Mouse (Mus musculus) lung, postnatal 14 days (tissue): Measurements from ENCODE around the gene Tmprss3.

Source experiments
- DNase-seq: peaks from one replicate; pipeline ENCODE4 v3.0.0; 2021

Gene Tmprss3

GRCm38 (mm10) chr17:31198877-31199276 is at the start of gene Tmprss3:
Gene Tmprss3, minus strand, starts transcription at chr17:31198977.
- no peak for DNase-seq

DNA sequence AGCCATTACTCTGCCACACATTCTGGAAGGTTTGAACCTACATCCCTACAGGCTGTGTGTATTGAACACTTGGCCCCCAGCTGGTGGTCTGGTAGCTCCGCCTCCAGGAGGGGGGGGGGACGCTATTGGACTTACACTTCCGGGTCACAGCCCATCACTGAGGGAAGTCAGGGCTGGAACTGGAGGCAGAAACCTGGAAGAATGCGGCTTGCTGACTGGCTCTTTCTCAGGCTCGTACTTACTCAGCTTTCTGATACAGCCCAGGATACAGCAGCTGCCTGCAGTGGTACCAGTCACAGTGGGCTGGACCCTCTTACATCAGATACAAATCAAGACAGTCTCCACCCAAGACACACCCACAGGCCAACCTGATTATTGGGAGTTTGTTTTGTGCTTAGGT is 48.4 kb upstream of the Tmprss3 start:
- DNase-seq = no peak

DNA sequence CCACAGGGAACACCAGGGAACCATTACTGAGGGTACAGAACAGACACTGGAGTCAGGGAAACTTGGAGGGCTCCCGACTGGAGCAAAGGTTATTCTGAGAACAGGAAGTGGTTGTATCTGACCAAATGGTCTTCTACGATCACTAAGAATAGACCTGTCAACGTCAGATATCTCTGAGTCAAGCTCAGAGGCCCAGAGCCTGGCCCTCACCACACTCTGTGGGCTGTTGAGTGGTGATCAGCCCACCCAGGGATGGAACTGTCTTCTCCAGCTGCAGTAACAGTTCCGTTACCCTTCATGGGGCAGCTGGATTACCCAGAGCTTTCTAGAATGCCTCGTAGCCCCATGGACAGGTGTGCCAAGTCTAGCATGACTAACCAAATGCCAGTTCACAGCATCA is 46.5 kb upstream of the Tmprss3 start:
- DNase-seq = no peak

- no peak for DNase-seq
Observed at GRCm38 (mm10) chr17:31242764-31243163, 44.0 kb upstream of the Tmprss3 start.

DNA sequence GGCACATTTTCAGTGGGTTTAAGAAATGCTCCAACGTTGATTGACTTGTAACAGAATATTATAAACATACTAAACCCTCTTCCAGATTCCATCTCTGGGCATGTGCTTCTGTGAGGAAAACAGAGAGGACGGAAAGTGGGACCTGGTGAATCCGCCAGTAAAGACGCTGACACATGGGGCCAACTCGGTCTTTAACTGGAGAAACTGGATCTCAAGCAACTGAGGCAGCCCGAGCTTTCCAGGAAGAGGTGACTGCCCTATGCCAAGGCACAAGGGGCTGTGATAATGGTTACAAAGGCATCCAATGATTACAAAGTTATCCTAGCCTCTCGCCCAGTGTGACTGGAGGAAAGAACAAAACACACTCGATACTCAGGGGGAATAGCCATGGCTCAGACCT is 42.4 kb upstream of the Tmprss3 start:
- no peak for DNase-seq

DNA sequence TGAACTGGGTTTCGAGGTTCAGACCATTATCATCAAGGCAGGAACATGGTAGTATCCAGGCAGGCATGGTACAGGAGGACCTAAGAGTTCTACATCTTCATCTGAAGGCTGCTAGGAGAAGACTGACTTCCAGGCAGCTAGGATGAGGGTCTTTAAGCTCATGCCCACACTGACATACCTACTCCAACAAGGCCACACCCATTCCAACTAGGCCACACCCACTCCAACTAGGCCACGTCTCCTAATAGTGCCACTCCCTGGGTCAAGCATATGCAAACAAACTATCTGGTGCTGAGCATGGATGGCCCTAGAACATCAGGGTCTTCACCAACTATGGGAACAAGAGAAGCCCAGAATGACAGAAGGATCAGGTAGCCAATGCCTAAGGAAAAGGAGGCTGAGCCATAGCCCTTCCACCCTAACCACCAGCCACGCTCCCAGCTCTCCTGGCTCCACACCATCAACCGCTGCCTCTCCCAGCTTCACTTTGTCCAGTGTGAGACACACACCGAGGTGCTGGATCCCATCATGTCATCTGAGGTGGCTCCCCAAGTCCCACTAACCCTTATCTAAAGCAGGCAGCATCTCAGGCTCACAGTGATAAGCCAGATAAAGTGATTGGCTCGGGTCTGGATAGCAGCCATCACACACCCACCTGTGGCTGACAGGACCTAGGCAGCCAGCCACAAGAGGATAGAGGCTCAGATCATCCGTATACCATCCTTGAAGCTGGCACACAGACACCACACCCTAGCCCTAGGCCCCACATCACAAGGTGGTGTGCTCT is 39.6 kb upstream of the Tmprss3 start:
- no peak for DNase-seq

GRCm38 (mm10) chr17:31235915-31236314 is 37.1 kb upstream of the Tmprss3 start:
- DNase-seq = no peak

DNA sequence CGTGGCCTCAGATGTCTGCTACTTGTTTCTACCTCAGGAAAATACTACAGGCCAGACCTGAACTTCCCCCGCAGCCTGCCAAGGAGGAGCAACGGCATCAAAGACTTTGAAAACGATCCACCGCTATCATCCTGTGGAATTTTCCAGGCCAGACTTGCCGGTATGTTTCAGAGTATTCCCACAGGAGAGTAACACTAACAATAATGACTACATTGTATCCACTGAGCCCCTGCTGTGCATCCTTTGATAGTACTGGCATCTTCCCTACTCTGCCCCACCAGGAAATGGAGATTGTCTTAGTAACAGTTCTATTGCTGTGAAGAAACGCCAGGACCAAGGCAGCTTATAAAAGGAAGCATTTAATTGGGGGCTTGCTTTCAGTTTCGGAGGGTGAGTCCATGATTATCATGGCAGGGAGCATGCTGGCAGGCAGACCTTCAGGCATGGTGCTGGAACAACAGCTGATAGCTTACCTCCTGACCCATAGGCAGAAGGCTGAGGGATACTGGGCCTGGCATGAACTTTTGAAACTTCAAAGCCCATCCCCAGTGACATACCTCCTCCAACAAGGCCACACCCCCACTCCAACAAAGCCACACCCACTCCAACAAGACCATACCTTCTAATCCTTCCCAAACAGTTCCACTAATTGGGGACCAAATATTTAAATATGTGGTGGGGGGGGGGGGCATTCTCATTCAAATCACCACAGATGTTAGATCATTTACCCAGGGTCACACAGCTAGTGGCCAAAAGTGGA is 33.7 kb upstream of the Tmprss3 start:
- no peak for DNase-seq

DNA sequence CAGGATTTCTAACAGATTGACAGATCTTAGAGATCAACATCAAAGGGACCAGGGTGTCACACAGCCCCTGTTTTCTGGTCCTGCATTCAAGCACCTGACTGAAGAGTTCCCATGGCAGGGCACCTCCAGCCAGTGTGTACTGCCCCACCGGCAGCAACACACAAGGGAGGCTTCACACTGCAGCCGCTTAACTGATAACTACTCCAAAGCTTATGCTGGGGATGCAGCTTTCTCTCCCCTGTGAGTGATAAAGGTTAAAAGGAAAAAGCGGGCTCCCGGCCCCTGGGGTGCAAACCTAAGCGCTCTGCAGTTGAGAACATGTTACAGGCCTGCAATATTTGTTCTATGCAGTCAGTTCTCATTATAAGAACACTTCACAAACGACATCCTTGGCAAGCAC is 33.0 kb upstream of the Tmprss3 start:
- DNase-seq = no peak

- no peak for DNase-seq
Observed at GRCm38 (mm10) chr17:31226931-31227330, 28.2 kb upstream of the Tmprss3 start.

DNA sequence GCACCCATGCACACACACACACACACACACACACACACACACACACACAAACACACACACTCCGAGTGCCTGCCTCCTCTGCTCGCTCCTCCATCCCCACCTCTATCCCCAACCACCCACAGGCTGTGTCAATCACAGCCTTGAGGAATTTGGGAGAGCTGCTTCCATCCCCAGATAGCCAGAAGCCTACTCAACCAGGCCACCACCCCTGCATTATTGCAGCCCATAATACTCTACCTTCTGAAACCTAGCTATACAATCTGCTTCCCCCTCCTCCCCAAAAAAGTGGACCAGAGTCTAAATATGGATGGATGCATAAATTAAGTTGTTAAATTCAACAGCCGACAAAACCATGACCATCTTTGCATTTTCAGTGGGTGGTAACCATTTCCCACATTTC is 27.6 kb upstream of the Tmprss3 start:
- no peak for DNase-seq

DNA sequence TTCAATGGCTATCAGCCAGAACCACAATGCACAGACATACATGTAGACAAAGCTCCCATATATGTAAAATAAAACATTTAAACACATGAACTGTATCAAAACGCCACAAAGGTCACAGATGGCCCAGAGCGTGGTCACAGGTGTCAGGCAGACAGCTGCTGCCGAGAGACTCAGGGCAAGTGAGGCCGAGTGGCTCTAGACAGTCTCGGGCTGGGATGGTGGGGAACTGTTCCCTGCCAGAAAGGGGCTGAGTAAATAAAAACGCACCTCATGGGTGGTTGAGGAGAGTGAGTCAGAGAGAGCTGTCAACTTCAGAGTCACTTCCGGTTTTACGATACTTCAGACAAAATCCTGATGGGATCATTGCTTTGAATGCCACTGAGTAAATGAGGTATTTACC is 25.8 kb upstream of the Tmprss3 start:
- no peak for DNase-seq

DNA sequence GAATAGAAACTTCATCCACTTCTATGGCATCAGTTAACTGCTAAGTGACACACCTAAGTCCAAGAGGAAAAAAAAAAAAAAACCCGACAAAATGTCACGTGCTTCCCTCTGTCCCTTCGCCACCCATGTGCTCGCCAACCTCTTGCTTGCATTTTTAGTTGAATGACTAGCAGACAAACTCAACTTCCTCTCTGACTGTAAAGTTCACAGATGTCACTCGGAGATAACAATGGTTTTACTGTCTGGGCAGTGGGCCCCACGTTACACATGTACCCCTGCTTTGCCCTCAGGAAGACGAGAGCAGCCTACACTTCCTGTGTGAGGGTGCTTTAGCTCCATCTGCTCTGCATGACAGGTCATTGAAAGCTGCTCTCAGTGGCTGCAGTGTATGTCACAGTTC is 25.1 kb upstream of the Tmprss3 start:
- no peak for DNase-seq

GRCm38 (mm10) chr17:31222810-31223310 is 24.1 kb upstream of the Tmprss3 start:
- DNase-seq = no peak

GRCm38 (mm10) chr17:31216068-31216955 is 17.5 kb upstream of the Tmprss3 start:
- no peak for DNase-seq

GRCm38 (mm10) chr17:31211881-31212280 is 13.1 kb upstream of the Tmprss3 start:
- DNase-seq = no peak

GRCm38 (mm10) chr17:31210299-31210698 is 11.5 kb upstream of the Tmprss3 start:
- DNase-seq = no peak

DNA sequence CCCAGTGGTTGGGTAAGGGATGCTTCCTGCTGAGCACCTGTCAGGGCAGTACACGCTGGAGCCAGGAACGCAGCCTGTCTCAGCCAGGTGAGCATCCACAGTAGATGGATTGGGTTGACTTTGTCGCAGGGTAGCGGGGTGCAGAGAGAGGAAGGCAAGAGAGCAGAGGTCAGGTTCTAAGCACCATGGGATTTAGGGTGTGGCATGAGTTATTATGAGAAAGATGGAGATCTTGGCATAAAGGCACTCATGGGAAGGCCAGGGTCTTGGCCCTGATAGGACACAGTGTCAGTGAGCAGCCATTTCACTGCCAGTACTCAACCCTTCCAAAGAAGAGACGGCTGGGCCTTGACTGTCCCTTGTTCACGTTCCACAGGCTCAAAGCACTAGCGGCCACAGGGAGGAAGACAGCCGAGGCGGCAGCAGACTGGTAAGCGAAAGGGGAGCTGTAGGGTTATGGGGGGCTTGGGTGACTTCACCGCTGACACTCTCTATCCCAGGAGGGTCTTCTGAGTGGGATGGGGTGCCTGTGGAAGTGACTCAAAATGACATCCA is 10.7 kb upstream of the Tmprss3 start:
- no peak for DNase-seq

DNA sequence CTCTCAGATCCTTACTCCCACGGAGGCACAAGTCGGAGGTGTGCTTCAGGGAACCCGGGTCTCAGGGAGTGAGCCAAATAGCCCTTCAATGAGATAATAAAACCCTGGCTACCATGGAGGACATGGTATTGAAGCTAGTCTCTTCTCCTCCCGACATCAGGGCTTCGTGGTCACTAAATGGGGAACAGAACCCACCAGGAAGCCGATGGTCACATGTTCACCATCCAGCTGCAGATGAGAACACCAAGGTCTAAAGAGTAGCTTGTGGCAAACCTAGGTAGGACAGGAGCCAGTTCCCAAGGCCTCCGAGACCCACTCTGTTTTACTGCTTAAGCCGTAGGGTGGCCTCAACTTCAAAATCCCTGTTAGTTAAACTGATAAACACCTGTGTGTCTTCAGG is 9.9 kb upstream of the Tmprss3 start:
- no peak for DNase-seq

DNA sequence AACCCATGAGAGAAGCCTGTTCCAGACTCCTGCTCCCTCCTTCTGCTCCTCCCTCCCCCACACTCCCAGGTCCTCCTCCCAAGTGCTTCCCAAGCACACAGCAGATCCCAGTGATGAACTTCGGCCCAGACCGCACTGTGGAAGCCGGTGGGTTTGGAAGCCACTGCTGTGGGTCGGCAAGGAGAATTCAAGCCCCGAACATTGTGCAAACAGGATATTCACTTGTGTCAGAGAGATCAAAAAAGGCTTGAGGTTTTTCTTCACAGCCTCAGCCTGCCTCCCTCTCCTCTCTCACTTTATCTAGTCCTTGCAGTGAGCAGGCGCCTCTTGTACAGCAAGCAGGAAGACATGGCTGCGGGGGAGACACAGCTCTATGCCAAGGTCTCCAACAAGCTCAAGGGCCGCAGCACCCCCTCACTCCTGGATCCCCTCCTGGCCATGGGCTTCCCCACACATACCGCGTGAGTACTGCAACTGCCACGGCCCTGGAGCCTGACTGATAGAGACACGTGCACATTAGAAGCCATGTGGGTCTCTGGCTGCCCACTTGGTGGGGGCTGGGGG is 9.1 kb upstream of the Tmprss3 start, which contains the start of gene Ubash3a:
Ubash3a (plus strand) TSS at position 103 of the 564 bp plus-strand sequence.
- DNase-seq = no peak

GRCm38 (mm10) chr17:31196283-31196682 is 2.5 kb downstream of the Tmprss3 start:
- DNase-seq = no peak

- no peak for DNase-seq
Observed at GRCm38 (mm10) chr17:31195207-31195606, 3.6 kb downstream of the Tmprss3 start.
